Comparison of ENCODE assay signal across 18 mouse cellular contexts in the genomic region with DNA sequence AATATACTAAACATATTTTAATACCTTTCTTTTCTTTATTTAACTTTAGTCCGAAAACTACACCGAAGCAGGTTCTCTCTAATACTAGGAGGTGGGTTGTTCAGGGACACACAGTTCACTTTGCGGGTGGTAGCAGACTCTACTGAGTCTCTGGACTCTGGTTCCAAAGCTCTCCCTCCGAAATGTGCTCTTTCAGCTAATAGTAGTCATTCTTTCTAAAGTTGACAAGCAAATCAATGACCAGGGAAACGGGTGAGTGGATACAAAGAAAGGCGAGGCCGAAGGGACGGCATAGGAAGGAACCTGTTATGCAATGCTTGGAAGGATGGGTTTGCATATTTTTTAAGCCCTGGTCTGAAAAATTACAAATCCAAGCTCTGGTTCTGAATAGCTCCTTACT. TPM values are rescaled to one million over a fixed set of nuclear protein-coding genes. Genes with fewer than 3 reads are reported as not detected.
"Had no signal": no experiment of that assay in that cellular context is flagged by ENCODE, and none has a peak within 500 bp of the region (broad histone marks: within the 10 kb centered on the region; RNA-seq: fewer than 3 reads in every experiment).

No protein-coding gene starts in this region.

- H3K9me3 ChIP-seq: limb, embryonic 10.5 days; liver, embryonic 12.5 days; lung, embryonic 15.5 days; midbrain, embryonic 15.5 days; neural tube, embryonic 12.5 days; stomach, embryonic 15.5 days had no signal

- H3K27me3 ChIP-seq: liver, embryonic 12.5 days; lung, embryonic 15.5 days; megakaryocyte, embryonic 14.5 days; midbrain, embryonic 15.5 days; neural tube, embryonic 12.5 days; stomach, embryonic 15.5 days had no signal

- H3K36me3 ChIP-seq: limb, embryonic 10.5 days; liver, embryonic 12.5 days; lung, embryonic 15.5 days; midbrain, embryonic 15.5 days; neural tube, embryonic 12.5 days; stomach, embryonic 15.5 days had no signal

- ATAC-seq: intestine, postnatal 0 days; liver, embryonic 12.5 days; midbrain, embryonic 15.5 days had no signal

- DNase-seq: lung, postnatal 14 days; right cerebral cortex, postnatal 4 days; thymus, adult 2 months; thymus, postnatal 25 days had no signal

- H3K4me1 ChIP-seq: midbrain, embryonic 15.5 days; neural tube, embryonic 12.5 days had no signal

- H3K9ac ChIP-seq: hindbrain, embryonic 14.5 days; liver, embryonic 12.5 days; lung, embryonic 15.5 days; midbrain, embryonic 15.5 days; neural tube, embryonic 12.5 days; stomach, embryonic 15.5 days had no signal

- H3K27ac ChIP-seq: hindbrain, embryonic 14.5 days; layer of hippocampus, adult 2 months; limb, embryonic 10.5 days; liver, embryonic 12.5 days; lung, embryonic 15.5 days; macrophage; midbrain, embryonic 15.5 days; neural tube, embryonic 12.5 days; stomach, embryonic 15.5 days had no signal

- H3K4me3 ChIP-seq: layer of hippocampus, adult 2 months; limb, embryonic 10.5 days; liver, embryonic 12.5 days; lung, embryonic 15.5 days; megakaryocyte, embryonic 14.5 days; midbrain, embryonic 15.5 days; neural tube, embryonic 12.5 days; stomach, embryonic 15.5 days had no signal

- H3K4me2 ChIP-seq: hindbrain, embryonic 14.5 days; liver, embryonic 12.5 days; lung, embryonic 15.5 days; midbrain, embryonic 11.5 days; midbrain, embryonic 15.5 days; neural tube, embryonic 12.5 days; stomach, embryonic 15.5 days had no signal

RNA-seq across cellular contexts. Expression of gene Gm36028, which starts 3.5 kb away (rescaled TPM):
- polyA plus RNA-seq: hindbrain, embryonic 14.5 days; limb, embryonic 10.5 days; liver, embryonic 12.5 days; macrophage; midbrain, embryonic 15.5 days; neural tube, embryonic 12.5 days; spleen, adult 2 months had no signal

RNA-seq across cellular contexts. Expression of gene Gpr156, which starts 58.8 kb away (rescaled TPM):
- polyA plus RNA-seq: liver, embryonic 12.5 days; liver, embryonic 16.5 days; macrophage had no signal
